Mouse (Mus musculus): ENCODE measurements around the gene Hba-x.
A peak's percentile ranks its signal among the peaks of the same experiment; 100 is the strongest.
"Not testable (repeated sequence)": the region's sequence is repeated elsewhere in the genome, so short reads cannot be mapped to it uniquely, and the experiment has no call there.

Gene Hba-x

DNA sequence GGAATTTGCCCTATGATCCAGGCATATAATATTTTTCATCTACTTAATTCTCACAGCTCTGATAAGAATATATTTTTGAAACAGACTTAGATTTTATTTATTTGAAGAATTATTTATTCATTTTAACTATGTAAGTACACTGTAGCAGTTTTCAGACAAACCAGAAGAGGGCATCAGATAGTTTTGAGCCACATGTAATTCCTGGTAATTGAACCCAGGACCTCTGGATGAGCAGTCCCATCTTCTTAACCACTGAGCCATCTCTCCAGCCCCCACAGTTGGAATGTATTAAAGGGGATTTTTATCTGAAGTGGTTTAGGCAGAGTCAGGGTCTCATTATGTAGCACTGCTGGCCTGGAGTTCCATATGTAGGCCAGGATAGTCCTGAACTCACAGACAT is 9.7 kb downstream of the Hba-x start:
- not testable (repeated sequence) for DNase-seq (ENCODE audit: low spot score)

DNA sequence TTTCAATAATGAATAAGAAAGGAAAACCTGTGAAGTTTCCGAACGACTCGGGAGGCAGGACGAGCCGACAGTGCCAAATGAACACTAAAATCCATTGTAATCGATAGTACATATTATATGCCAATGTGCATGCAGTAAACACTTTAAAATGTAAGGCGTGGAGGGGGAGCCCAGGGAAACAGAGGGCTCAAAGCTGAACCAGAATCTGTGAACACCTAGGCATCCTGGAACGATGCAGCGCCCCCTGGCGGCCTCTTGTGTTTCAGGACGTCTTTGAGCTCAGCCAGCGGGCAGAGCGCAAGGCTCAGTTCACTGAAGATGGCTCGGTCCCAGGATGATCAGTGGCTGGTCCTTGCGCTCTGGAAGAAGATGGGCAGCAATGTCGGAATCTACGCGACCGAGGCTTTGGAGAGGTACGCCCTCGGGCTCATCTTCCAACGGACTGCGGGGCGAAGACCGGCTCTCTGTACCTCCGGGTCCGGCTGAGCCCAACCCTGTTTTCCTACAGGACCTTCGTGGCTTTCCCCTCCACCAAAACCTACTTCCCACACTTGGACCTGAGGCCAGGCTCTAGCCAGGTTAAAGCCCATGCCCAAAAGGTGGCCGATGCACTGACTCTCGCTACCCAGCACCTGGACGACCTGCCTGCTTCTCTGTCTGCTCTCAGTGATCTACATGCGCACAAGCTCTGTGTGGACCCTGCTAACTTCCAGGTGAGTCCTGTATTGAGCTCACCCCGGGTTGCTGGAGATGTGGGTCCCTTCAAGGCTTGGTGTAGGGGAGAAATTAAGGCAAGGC is 10.7 kb downstream of the Hba-x start, which contains the start of gene Hbq1b:
Gene Hbq1b, plus strand, starts transcription at position 271 of the 798 bp plus-strand sequence.
- DNase-seq (ENCODE audit: low spot score) = peak; percentile 81

DNA sequence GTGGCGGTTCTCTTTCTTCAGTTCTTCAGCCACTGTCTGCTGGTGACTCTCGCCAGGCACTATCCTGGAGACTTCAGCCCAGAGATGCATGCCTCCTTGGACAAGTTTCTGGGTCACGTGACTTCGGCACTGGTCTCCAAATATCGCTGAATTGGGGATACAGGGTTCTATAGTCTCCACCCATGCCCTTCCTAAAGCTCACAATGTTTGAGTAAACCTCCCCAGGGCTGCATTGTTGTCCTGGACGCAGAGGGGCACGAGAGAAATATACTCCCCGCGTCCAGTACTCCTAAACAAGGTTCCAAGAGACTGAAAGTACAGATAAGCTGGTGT is 11.3 kb downstream of the Hba-x start:
- no peak for DNase-seq (ENCODE audit: low spot score)

- DNase-seq (ENCODE audit: low spot score) = not testable (repeated sequence)
Measured at GRCm38 (mm10) chr11:32292819-32293218, 16.6 kb downstream of the Hba-x start.

DNA sequence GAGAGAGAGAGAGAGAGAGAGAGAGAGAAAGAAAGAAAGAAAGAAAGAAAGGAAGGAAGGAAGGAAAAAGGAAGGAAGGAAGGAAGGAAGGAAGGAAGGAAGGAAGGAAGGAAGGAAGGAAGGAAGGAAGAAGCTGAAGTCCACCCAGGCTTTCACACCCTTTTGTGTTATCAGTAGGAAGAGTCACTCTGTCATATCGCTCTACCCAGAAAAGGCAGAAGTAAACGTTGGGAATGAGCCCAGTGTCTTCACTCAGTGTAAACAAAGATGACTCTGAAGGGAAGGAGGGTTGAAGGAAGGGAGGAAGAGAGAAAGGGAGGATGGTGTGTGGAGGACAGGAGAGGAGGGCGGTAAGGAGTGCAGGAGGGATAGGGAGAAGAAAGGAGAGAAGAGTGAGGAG is 17.3 kb downstream of the Hba-x start:
- DNase-seq (ENCODE audit: low spot score) = not testable (repeated sequence)

DNA sequence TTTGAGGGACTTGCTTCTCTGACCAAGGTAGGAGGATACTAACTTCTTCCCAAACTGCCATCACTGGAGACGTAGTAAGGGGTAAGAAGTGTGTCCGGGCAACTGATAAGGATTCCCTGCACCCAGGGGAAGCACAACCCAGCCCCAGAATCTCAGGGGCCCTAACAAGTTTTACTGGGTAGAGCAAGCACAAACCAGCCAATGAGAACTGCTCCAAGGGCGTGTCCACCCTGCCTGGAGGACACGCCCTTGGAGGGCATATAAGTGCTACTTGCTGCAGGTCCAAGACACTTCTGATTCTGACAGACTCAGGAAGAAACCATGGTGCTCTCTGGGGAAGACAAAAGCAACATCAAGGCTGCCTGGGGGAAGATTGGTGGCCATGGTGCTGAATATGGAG is 20.0 kb downstream of the Hba-x start, which contains the start of gene Hba-a2:
Gene Hba-a2, plus strand, starts transcription at position 287 of the 400 bp plus-strand sequence.
- not testable (repeated sequence) for DNase-seq (ENCODE audit: low spot score)

DNA sequence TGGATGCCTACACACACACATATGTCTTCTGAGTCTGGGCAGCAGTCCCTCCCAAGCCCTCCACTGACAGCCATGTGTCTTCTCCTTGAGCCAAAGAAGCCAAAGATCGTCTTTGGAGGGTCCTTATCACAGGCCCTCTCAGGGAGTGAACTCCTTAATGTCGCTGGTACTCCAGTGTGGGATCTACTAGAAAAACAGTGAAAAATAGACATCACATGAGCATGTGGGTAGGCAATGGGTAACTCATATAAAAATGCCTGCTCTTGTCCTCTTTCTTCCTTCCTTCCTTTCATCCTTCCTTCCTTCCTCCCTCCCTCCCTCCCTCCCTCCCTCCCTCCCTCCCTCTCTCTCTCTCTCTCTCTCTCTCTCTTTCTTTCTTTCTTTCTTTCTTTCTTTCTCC is 21.2 kb downstream of the Hba-x start:
- DNase-seq (ENCODE audit: low spot score) = not testable (repeated sequence)

GRCm38 (mm10) chr11:32297866-32298531 is 21.8 kb downstream of the Hba-x start:
- DNase-seq (ENCODE audit: low spot score) = no peak

GRCm38 (mm10) chr11:32298532-32298918 is 22.3 kb downstream of the Hba-x start:
- DNase-seq (ENCODE audit: low spot score) = no peak

DNA sequence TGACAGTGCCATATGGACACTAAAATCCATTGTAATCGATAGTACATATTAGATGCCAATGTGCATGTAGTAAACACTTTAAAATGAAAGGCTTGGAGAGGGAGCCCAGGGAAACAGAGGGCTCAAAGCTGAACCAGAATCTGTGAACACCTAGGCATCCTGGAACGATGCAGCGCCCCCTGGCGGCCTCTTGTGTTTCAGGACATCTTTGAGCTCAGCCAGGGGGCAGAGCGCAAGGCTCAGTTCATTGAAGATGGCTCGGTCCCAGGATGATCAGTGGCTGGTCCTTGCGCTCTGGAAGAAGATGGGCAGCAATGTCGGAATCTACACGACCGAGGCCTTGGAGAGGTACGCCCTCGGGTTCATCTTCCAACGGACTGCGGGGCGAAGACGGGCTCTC is 23.7 kb downstream of the Hba-x start, which contains the start of gene Hbq1a:
Gene Hbq1a, plus strand, starts transcription at position 205 of the 400 bp plus-strand sequence.
- DNase-seq (ENCODE audit: low spot score) = peak; percentile 64

- no peak for DNase-seq (ENCODE audit: low spot score)
Measured at GRCm38 (mm10) chr11:32300279-32301267, 24.4 kb downstream of the Hba-x start.

DNA sequence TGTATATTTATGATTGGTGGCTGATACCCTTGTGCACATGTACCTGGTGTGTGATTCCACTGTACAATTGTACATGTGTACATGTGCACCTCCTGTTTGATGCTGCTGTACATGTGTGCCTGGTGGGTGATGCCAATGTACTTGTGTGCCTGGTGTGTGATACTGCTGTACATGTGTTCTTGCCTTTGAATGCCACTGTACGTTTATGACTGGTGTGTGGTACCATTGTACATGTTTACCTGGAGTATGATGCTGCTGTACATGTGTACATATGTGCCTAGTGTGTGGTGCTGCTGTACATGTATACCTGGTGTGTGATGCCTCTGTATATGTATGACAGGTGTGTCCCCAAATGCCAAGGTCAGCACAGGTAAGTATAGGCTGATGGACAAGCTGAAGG is 25.3 kb downstream of the Hba-x start:
- no peak for DNase-seq (ENCODE audit: low spot score)

GRCm38 (mm10) chr11:32302824-32303419 is 26.7 kb downstream of the Hba-x start:
- DNase-seq (ENCODE audit: low spot score) = peak; percentile 17

- no peak for DNase-seq (ENCODE audit: low spot score)
Measured at GRCm38 (mm10) chr11:32303455-32303854, 27.3 kb downstream of the Hba-x start.

- no peak for DNase-seq (ENCODE audit: low spot score)
Measured at GRCm38 (mm10) chr11:32307006-32307405, 30.8 kb downstream of the Hba-x start.

- no peak for DNase-seq (ENCODE audit: low spot score)
Measured at GRCm38 (mm10) chr11:32309446-32309845, 33.2 kb downstream of the Hba-x start.

DNA sequence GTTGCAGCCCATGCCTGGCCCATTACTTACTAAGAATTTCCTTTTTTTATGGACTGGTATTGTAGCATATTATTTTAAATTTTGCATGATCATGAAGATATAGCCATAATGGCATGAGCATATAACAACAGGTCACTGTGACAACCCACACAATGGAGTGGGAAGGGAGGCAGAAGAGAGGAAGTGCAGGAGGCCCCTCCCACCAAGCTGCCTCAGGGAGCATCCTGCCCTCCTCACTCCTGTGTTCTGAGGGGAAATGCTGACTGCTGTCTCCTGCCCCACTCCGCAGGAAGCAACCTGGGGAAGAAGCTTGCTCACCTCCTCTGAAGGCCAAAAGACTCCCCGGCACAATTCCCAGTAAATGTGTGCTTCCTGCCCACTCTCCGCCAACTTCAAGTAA is 33.7 kb downstream of the Hba-x start:
- DNase-seq (ENCODE audit: low spot score) = no peak

GRCm38 (mm10) chr11:32316009-32316408 is 39.8 kb downstream of the Hba-x start:
- DNase-seq (ENCODE audit: low spot score) = no peak

- no peak for DNase-seq (ENCODE audit: low spot score)
Measured at GRCm38 (mm10) chr11:32320507-32321195, 44.5 kb downstream of the Hba-x start.

DNA sequence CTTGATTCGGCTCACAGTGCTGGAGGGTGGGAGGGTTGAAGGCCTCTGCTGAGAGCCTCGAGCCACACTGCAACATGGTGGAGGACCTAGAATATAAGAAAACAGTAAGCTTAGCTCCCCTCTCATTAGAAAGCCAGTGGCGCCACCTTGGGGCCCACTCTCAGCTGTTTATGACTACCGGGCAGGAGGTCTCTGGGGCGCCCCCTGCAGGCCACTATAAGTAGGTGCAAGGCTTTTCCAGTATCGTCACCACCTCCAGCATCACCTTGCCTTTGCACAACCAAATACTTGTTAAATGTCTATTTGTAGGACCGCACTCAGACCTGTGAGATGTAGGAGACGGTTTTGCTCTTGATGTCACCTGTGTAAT is 45.0 kb downstream of the Hba-x start:
- DNase-seq (ENCODE audit: low spot score) = peak; percentile 66

DNA sequence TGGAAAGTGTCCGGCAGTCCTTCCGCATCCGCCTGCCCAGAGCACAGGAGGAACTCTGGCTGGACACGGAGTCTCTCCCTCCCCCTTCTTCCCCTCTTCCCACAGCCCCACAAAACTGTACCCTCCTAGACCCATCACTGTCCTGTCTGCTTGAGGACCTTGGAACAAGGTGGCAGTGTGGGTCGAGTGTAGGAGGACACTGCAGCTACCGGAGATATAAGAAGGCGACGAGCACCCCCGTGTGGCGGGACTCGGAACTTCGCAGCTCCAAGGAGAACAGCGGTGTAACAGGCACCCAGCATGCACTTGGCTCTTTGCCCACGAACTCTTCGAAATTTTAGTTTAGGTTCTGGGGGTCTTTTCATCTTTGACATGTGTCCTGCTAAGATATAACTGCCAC is 48.4 kb downstream of the Hba-x start:
- peak; percentile 88 for DNase-seq (ENCODE audit: low spot score)
